Mouse (Mus musculus): ENCODE results near the gene Card14.

GRCm38 (mm10) chr11:119393483-119393804 is 85.9 kb downstream of the Card14 start:
- no peak for TF ChIP-seq CTCF (IDR thresholded peaks at IDR 0.05)
- TF ChIP-seq EP300 (IDR thresholded peaks at IDR 0.05) = no peak
